Mouse (Mus musculus) heart, embryonic 12.5 days (tissue): ENCODE measurements around the gene Kctd19. TPM values are rescaled to one million over a fixed set of nuclear protein-coding genes. Genes with fewer than 3 reads are reported as not detected.

Experiments
- ATAC-seq: fragments of 200-750 bp; cut with Nextera tagmentation; 2 replicates; pipeline ENCODE4 v1.8.0; 2017; ENCODE audit warnings: moderate TSS enrichment, moderate library complexity; ENCODE audit not compliant: insufficient number of reproducible peaks, low FRiP score
- H3K27ac ChIP-seq: fragments of 300-500 bp; sonication (generic); 2 replicates; pipeline ENCODE4 v1.5.1; 2016; ENCODE audit warnings: mild to moderate bottlenecking, moderate library complexity; ENCODE audit not compliant: poor library complexity, severe bottlenecking
- H3K27me3 ChIP-seq: fragments of 300-500 bp; sonication (generic); replicated peaks from 2 replicates; pipeline ENCODE4 v1.6.1; 2016; ENCODE audit warnings: mild to moderate bottlenecking, moderate library complexity
- H3K36me3 ChIP-seq: fragments of 300-500 bp; sonication (generic); 2 replicates; pipeline ENCODE4 v1.6.1; 2016; ENCODE audit warnings: mild to moderate bottlenecking, moderate library complexity
- H3K4me1 ChIP-seq: fragments of 300-500 bp; sonication (generic); replicated peaks from 2 replicates; pipeline ENCODE4 v1.6.1; 2016; ENCODE audit warnings: mild to moderate bottlenecking
- H3K4me2 ChIP-seq: fragments of 300-500 bp; sonication (generic); 2 replicates; pipeline ENCODE4 v1.6.1; 2016; ENCODE audit warnings: mild to moderate bottlenecking, moderate library complexity
- H3K4me3 ChIP-seq: fragments of 300-500 bp; sonication (generic); 2 replicates; pipeline ENCODE4 v1.5.1; 2016; ENCODE audit warnings: mild to moderate bottlenecking
- H3K9ac ChIP-seq: fragments of 300-500 bp; sonication (generic); 2 replicates; pipeline ENCODE4 v1.6.1; 2016; ENCODE audit warnings: mild to moderate bottlenecking, moderate library complexity
- H3K9me3 ChIP-seq: fragments of 300-500 bp; sonication (generic); replicated peaks from 2 replicates; pipeline ENCODE4 v1.6.1; 2016; ENCODE audit warnings: mild to moderate bottlenecking, moderate library complexity
- WGBS: fragments of 180-500 bp; shearing (Covaris S2); methylation state at CpG from one replicate; pipeline ENCODE4 v1.1.7; 2016; 5-methylcytosine and 5-hydroxymethylcytosine counted together
- polyA plus RNA-seq: library from polyadenylated mRNA; unstranded; fragments of >200 nt; fragmentation: Nextera tagmentation; extraction: Ambion mirVana; gene quantifications from 2 replicates; pipeline ENCODE4 v1.2.1, GENCODE M21; 2016

The Kctd19 gene
- polyA plus RNA-seq, 1 experiment from 2014 or later: not detected

DNA sequence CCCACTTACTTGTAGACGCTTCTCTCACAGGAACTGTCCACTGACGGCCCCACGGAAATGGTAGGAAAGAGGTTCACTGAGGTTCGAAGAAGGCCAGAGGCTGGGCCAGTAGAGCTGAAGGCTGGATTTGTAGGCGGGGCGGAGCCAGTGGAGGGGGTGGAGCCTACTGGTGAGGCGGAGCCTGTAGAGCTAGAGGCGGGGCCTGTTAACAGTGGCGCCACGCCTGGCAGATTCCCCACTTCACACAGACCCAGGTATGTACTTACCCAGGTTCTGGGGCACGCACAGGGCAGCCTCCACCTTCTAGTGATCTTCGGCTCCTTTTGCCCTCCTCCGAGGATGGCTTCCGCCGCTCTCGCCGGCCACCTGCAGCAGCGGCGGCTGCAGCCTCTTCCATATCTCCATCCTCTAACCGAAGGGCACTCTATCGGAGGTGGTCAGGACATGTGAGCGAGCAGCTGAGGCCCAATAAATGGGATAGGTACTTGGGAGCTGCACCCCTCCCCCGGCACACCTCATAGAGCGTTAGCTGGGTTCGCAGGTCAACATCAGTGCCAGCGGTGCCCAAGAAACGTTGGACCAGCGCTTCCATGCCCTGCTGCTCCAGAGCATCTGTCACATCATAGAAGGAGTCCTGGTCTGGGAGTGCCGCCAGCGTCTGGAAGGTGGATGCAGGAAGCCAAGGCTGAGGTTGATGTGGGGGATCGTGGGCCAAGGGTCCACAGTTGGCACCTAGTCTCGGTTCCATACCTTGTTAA is 76.8 kb downstream of the Kctd19 start:
- Histone ChIP-seq H3K9me3 (no peaks in the 10 kb centered on the region), H3K9ac (no peak overlapping the region), H3K4me3 (no peak overlapping the region), H3K36me3 (peaks cover 68% of the 10 kb centered on the region), H3K4me2 (no peak overlapping the region), H3K4me1 (peaks cover 41% of the 10 kb centered on the region), H3K27ac (no peak overlapping the region), H3K27me3 (no peaks in the 10 kb centered on the region)
- no peak for ATAC-seq
- WGBS: 64% methylated on average over 32 of the region's 32 CpGs

Other genes starting within 250 kb of the Kctd19 start
- 65.3 and 67.9 TPM in 2 replicates for gene Cbfb, start 242.8 kb downstream of the Kctd19 start, polyA plus RNA-seq
- 18.7 and 18.9 TPM in 2 replicates for gene D230025D16Rik, start 188.4 kb downstream of the Kctd19 start, polyA plus RNA-seq
- 10.2 and 10.8 TPM in 2 replicates for gene B3gnt9, start 158.3 kb downstream of the Kctd19 start, polyA plus RNA-seq
- gene Tradd, start 148.9 kb downstream of the Kctd19 start, polyA plus RNA-seq: 16.0 and 16.6 TPM in 2 replicates
- gene Fbxl8, start 148.9 kb downstream of the Kctd19 start, polyA plus RNA-seq: 2.2 and 2.6 TPM in 2 replicates
- not detected in 2 replicates for gene Hsf4, start 143.7 kb downstream of the Kctd19 start, polyA plus RNA-seq
- gene Nol3, start 137.4 kb downstream of the Kctd19 start, polyA plus RNA-seq: 1.8 and 2.1 TPM in 2 replicates
- gene 4931428F04Rik, start 123.6 kb downstream of the Kctd19 start, polyA plus RNA-seq: 7.9 and 8.1 TPM in 2 replicates
- 16.1 and 19.5 TPM in 2 replicates for gene Exoc3l, start 117.4 kb downstream of the Kctd19 start, polyA plus RNA-seq
- 60.8 and 64.1 TPM in 2 replicates for gene E2f4, start 115.8 kb downstream of the Kctd19 start, polyA plus RNA-seq
- 2.8 and 3.3 TPM in 2 replicates for gene Elmo3, start 107.9 kb downstream of the Kctd19 start, polyA plus RNA-seq
- 1.3 TPM in 2 replicates for gene Lrrc29, start 87.2 kb downstream of the Kctd19 start, polyA plus RNA-seq
- 73.5 and 80.7 TPM in 2 replicates for gene Tmem208, start 87.1 kb downstream of the Kctd19 start, polyA plus RNA-seq
- 1.6 and 2.0 TPM in 2 replicates for gene Fhod1, start 65.5 kb downstream of the Kctd19 start, polyA plus RNA-seq
- gene Slc9a5, start 64.7 kb downstream of the Kctd19 start, polyA plus RNA-seq: 1.6 and 2.0 TPM in 2 replicates
- 0.23 TPM in 1 of 2 replicates, not detected in the other for gene Plekhg4, start 40.2 kb downstream of the Kctd19 start, polyA plus RNA-seq
- gene Lrrc36, start 69 bp upstream of the Kctd19 start, polyA plus RNA-seq: 0.13 TPM in 1 of 2 replicates, not detected in the other
- 13.8 and 14.4 TPM in 2 replicates for gene Tppp3, start 58.0 kb upstream of the Kctd19 start, polyA plus RNA-seq
- 23.1 and 23.3 TPM in 2 replicates for gene Zdhhc1, start 83.4 kb upstream of the Kctd19 start, polyA plus RNA-seq
- 1.7 and 1.9 TPM in 2 replicates for gene Hsd11b2, start 105.3 kb upstream of the Kctd19 start, polyA plus RNA-seq
- gene Atp6v0d1, start 152.5 kb upstream of the Kctd19 start, polyA plus RNA-seq: 51.4 and 52.9 TPM in 2 replicates
- gene Ripor1, start 191.8 kb upstream of the Kctd19 start, polyA plus RNA-seq: 32.8 and 33.4 TPM in 2 replicates
- gene Ctcf, start 223.1 kb upstream of the Kctd19 start, polyA plus RNA-seq: 66.1 and 75.9 TPM in 2 replicates
- gene Agrp, start 223.9 kb upstream of the Kctd19 start, polyA plus RNA-seq: 0.51 and 0.64 TPM in 2 replicates